Mouse (Mus musculus): ENCODE measurements around the gene Nob1.

Nob1 gene

DNA sequence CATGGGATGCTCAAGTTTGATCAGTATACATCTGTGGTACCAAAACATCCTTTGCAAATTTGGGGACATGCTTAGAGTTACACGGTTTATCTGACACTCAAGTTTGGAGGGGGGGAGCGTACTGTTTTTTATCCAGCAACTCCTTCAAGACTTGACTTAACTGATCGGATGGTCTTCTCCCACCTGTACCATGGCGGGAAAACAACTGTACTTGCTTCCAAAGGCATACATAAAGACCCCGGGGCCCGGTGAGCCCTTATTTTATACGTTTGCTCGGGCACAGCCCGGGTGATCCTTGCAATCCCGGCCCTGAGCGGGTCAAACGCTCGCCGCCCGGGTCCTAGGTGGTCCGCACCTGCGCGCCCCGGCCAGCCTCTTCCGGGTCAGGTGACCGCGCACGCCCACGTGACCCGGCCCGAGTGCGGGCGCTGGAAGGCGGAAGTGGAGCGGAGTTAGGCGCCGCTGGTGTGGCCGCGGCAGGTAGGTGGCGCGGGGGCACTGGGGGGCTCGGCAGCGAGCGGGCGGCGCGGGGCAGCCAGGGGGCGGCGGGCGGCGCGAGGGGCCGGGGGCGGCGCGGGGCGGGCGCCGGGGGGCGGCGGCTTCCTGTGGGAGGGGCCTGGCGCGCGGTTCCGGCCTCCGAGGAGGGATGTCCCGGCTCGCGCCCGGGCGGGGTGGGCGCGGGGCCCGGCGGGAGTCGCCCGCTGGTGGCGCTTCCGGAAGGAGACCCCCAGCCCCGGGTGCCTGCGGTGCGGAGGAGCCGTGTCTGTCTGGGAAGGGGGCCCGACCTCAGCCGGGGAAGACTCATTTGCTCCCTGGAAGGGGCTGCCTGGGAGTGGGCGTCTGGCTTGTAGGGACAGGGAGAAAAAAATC, 11.3 kb upstream of the Nob1 start, which contains the start of gene Wwp2:
TSS of gene Wwp2 (plus strand) at position 404 of the 870 bp plus-strand sequence.
- peak; percentile 53 for DNase-seq (ENCODE audit: low read depth, low spot score)

DNA sequence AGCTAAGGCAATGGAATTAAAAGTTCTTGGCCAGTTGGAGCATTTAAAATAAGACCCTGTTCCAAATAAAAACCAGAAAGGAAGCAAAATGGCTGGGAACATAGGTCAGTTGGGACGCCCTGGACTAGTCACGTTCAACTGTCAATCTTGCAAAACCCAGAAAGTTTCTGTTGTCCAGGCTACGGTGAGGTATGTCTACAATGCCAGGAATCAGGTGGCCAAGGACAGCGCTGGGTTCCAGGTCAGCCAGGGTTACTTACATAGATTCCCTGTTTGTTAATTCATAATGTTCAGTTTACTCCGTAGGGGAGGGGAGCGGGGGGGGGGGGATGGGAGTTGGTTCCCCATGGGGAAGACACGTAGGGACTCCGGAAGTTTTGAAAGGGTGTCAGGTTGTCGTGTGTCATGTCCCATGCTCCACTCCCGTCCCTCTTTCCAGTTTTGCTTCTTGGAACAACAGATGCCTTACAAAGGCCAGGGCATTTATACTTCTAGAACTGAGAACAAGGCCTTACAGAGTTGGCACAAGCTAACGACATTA, 10.6 kb upstream of the Nob1 start:
- DNase-seq (ENCODE audit: low read depth, low spot score), result no peak

DNA sequence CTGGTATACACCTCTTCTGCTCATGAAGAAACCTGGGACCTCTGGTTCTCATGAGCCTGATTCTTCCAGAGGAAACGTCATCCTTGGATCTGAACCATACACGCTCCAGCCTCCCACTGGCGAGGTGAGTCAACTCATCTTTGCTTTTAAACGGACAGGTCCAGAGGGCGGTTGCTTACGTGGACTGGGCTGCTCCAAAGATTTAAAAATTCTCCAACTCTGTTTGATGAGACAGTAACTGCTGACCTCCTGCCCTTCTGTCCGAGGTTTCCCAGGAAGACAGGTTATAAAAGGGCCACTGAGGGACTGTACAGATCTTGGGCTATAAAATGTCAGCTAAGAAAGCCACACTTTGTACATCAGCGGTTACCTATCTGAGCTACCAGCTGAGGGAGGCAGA, 6.0 kb upstream of the Nob1 start:
- no peak for DNase-seq (ENCODE audit: low read depth, low spot score)

DNA sequence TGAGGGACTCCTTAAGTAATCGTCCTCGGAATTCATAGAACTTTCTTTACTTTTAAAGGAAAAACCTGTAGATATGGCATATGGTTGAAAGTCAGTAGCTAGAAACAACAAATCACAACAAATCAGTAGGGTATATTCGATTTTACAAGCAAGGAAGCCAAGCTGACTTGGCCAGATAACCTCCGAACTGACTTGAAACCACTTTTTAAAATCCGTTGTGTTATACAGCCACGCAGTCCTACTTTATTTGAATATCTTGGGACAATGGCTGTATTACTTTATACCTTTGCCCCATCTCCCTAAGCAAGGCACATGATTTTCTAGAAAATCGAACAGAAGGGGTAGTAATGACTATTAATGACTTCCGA, 363 bp upstream of the Nob1 start:
- no peak for DNase-seq (ENCODE audit: low read depth, low spot score)

DNA sequence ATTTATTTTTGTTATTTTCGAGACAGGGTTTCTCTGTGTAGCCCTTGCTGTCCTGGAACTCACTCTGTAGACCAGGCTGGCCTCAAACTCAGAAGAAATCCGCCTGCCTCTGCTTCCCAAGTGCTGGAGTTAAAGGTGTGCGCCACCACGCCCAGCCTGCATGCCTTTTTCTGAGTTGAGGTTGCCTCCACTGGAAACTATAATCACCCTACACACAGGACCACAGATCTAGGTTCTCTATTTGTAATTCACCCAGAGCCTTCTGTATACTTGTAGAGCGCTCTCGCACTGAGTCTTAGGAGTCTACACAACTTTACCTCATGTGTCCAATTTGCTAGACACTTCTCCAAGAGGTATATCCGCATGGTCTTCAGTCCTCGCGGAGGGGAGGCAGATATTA, 675 bp downstream of the Nob1 start:
- DNase-seq (ENCODE audit: low read depth, low spot score), result no peak

DNA sequence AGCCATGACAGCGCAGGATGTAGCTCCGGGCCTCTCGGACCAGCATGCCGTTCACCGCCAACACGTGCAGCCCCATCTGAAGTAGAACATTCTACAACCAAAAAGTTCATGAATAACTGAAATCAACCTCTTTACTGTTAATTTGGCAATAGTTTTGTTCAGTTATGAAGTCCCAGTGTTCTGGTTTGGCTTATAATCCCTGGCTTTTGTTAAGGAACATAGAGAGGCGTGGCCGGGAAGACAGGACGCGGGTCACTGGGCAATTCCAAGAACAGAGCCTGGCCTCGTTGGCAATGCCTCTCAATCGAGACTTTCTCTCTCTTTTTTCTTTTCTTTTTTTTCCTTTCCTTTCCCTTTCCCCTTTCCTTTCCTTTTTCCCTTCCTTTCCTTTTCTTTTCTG, 7.8 kb downstream of the Nob1 start:
- no peak for DNase-seq (ENCODE audit: low read depth, low spot score)

DNA sequence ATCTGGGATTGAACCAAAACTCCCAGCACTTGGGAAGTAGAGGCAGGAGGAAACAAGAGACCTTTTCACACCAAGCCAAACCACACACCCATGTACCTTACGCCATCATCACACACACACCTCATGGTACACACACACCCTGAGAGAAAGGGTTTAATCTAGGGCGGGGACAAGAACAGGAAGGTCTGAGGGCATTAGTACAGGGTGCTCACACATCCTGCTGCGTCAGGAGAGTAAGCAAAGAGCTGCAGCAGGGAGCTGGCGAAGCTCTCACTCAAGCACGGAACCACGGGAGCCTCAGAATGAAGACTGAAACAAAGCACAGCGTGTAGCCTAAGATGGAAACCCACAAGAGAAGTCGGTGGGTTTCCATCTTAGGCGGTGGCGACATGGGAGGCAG, 11.0 kb downstream of the Nob1 start:
- DNase-seq (ENCODE audit: low read depth, low spot score), result no peak

DNA sequence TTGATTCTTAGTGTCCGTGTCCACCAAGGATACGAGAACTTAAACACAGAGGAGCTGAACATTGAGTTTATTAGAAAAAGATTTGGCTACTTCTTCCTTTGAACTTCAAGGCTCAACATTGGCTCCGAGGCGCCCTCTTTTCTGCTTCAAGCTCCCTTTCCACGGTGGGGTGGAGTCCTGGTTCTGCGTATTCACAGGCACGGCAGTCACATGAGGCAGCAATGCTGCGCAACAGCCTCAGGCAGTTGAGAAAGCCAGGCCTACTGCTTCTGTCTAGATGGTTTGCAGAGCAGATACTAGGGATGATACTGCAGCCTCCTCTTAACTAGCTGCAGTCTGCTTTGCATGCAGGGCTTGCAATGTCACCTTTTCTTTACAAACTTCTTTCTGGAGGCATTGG, 12.3 kb downstream of the Nob1 start:
- no peak for DNase-seq (ENCODE audit: low read depth, low spot score)

DNA sequence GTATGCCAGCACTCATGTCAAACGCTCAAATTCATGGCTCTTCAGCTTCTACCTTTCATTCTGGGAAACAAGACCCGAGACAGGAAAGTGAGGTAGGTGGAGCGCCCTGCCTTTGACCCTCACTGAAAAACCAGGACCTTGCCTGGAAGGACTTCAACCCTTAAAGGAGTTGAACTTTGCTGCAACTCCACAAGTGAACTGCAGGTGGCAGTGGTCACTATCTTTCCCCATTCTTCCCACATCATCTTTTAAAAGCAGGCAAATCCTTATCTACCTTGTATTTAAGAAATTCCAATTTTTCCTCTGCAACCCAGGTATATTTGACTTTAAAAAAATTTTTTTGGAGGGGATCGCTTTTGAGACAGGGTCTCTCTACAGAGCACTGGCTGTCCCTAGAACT, 13.5 kb downstream of the Nob1 start:
- peak; percentile 27 for DNase-seq (ENCODE audit: low read depth, low spot score)

DNA sequence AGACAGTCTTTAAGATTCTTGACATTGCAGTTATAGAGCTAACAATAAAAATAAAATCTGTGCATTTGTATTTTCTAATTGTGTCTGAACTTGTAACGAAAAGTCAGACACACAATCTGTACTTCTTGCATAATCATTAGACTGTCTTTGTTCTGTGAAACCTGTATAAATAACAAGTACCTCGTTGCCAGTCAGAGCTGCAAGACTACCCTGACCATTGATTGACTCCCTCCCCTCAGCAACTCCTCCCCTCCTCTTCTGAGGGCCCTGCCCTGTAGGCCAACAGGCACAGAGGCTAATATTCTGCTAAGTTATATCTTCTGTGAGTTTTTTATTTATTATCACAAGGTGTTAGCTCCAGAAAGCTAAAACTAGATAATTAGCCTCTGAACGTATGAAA, 18.9 kb downstream of the Nob1 start:
- no peak for DNase-seq (ENCODE audit: low read depth, low spot score)

DNA sequence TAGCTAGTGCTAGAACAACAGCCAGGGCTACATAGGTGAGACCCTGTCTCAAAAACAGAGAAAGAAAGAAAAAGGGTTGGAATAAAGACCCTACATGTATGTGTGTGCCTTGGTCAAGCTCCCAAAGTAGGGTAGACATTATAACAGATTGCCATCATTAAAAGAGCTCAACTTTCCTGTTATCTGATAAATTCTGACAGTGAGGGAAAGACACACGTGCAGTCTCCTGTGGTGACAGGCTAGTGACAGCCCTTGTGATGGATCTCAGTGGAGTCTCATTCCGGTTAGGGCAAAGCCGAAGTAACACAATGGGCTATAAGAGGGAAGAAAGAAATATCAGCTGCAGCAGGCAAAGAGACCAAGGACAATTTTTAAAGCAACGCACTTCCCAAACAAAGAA, 20.8 kb downstream of the Nob1 start:
- DNase-seq (ENCODE audit: low read depth, low spot score), result no peak

DNA sequence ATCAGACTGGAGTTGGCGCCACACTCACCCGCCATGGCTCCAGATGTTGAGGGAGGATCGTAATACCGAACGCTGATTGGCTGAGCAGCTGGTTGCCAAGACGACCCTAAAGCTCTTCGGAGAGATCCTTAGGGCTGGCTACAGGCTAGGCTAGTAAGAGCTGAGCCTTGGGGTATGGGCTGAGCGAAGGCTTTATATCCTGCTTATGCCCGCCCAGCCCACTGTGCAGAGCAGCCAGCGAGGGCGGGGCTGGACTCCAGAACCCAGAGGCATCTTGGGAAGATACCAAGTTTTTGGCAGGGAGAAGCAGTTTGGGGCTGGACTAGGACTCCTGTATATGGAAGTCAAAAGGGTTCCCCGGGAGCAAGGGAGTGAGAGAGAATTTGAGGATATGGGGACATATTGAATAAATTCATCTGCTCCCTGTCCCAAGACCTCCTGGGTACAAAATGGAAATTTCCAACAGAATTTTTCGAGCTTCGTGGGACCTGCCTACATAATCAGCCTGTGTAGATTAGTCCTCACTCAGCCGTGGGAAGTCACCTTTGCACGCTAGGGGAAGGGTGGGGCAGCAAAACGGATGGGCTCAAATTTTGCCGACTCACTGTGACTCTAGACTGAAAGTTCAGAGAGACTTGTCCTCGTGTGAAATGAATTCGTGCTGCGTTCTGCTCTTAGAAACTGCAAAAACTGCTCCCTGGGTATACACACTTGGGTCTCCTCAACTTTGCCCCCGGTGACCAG, 21.6 kb downstream of the Nob1 start, which contains the start of gene Nqo1:
TSS of gene Nqo1 (minus strand) at position 169 of the 744 bp plus-strand sequence.
- DNase-seq (ENCODE audit: low read depth, low spot score), result peak; percentile 36

DNA sequence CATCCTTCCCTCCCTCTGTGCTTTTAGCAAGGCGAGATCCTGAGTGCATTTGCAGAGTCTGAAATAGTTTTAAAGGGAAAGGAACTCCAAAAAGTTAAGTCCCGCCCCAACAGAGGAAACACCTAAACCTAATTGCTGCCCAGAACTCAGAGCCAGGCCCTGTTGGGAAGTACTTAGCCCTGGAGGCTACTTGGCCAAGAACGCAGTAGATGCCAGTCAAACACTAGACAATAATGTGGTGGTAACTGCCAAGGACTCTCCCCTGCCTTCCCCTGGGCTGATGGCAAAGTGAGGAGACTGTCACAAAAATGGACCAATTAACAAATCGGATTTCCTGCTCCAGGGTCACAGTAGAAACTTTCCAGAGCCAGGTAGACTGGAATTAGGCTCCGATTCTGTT, 23.0 kb downstream of the Nob1 start:
- no peak for DNase-seq (ENCODE audit: low read depth, low spot score)

DNA sequence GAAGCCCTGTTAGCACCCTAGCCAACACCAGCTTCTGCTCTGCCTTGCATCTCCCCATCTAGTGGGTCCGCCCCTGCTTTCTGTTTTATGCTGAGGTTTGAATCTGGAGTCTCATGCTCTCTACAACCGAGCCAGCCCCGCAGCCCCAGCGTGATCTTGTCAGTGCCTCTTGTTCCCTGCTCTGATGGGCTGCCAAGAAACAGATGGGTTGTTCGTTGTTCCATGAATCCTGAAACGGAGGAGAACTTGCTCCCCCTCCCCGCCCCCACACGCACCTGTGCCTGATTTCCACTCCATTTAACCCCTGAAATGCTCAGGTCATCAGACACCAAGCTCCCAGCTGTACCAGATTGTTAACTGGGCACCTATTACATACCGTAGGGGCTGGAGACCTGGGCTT, 25.4 kb downstream of the Nob1 start:
- DNase-seq (ENCODE audit: low read depth, low spot score), result no peak

DNA sequence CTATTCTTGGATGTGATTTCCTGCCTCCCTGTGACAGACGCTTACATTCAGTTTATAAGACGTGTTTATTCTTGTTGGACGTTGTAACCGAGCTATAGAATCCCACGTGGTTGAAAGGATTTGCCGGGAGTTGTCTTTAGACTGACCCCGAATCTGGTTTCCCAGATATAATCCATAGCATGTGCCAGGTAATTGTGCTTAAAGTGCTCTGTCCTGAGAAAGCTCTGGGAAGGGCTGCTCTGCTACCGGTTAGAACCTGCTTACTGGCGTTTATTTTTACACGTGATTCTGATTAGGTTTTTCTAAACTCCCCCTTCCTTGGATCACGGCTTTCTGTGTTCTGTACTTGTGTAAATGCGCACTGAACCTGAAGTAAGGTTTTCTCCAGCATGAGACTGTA, 27.2 kb downstream of the Nob1 start:
- no peak for DNase-seq (ENCODE audit: low read depth, low spot score)

DNA sequence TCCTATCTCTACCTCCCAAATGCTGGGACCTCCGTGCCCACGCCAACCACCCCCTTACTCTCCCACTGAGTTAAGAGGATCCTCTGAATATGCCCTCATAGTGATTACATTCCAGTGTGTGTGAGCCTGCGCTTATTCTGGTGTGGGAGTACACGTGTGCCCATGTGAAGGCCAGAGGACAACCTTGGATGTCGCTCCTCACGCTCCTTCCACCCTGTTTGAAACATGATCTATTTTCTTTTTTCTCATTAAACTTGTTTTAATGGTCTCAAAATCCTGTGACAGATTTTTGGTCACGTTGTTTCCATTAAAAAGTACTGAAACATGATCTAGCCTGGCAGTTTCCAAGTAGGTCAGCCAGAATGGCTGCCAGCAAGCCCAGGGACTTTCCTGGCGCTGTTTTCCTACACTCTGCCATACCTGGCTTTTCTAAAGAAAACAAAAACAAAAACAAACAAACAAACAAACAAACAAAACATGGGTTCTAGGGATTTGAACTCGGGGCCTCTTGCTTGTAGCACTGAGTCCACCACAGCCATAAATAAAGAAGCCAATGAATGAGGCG, 28.7 kb downstream of the Nob1 start:
- DNase-seq (ENCODE audit: low read depth, low spot score), result no peak

DNA sequence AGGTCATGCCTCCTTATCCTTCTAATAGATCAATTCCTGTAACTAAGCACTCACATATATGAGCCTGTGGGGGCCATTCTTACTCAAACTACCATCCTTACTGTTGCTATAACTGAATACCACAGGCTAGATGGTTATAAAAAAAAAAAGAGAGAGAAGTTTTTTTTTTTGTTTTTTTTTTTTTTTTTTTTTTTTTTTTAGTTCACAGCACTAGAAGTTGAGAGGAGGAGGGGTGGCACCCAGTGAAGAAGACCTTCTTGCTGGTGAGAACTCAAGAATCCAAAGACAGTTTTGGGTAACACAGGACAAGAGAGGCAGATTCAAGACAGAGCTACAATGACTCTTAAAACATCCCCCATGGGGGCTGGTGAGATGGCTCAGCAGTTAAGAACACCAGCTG, 29.5 kb downstream of the Nob1 start:
- DNase-seq (ENCODE audit: low read depth, low spot score), result no peak

DNA sequence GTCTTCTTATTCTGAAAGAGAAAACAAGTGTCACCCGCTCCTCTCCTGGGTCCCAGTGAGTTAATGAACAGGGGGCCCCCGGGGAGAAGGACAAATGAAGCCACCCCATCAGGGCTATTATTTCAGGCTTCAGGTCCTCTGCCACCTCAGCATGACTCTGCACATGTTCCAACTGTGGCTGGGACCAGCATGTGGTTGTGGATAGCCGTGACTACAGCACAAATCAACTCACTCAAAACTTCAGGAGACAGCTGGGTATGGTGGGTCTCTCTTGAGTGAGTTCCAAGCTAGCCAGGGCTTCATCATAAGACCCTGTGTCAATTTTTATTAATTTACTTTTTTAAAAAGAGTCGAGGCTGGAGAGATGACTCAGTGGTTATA, 33.7 kb downstream of the Nob1 start:
- no peak for DNase-seq (ENCODE audit: low read depth, low spot score)

DNA sequence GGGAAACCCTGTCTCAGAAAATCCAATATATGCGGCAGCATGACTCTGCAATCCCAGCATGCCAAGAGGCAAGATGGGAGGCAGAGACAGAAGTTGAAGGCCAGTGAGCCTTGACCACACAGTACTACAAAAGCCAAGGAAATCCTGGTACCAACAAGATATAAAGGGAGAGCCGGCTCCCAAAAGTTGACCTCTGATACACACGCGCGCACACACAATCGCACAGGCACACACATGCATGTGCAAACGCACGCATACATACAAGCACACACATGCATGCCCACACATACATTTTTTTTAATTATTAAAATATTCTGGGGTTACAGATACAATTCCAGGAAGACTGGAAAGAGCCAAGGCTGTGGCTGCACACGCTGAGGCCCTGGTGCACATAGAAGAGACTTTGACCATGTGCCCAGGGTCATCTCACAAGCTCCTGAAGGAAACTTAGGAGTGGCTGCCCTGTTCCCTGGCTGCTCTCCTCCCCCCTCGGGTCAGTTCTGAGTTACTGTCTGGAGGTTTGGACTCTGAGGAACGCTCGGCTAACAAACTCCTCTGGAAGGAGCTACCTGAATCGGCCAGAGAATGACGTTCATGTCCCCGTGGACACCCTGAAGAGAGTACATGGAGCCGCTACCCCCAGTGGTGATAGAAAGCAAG, 34.2 kb downstream of the Nob1 start:
- no peak for DNase-seq (ENCODE audit: low read depth, low spot score)

DNA sequence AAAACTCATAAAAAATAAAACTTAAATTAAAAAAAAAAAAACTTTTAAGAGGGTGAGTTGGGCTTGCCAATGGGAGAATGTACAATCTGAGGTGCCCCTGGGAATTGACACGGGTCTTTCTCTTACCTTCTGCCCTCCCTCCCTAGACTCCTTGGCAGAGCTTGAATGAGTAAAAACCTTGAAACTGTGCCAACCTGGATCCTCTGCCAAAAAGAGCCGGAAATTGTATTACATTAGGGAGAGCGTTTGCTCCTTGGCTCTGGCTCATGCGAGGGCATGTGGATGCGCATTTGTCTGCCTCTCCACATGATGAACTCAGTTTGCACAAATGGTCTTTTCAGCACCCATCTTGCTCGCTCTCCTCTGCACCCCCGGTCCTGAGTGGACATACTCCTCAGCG, 35.3 kb downstream of the Nob1 start:
- peak; percentile 31 for DNase-seq (ENCODE audit: low read depth, low spot score)

DNA sequence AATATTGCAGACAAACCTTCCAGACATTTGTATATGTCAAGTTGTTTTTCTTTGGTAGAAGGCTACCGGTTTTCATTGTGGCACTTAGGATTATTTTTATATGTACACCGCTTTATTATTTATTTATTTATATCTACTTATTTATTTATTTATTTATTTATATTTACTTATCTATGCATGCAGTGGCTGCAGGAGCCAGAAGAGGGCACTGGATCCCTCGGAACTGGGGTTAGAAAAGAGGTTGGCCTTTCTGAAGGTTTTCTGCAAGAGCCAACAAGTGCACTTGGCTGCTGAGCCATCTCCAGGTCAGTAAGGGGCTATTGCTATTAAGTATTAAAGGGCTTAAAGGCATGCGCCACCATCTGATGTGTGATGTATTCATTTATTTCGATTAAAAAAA, 37.0 kb downstream of the Nob1 start:
- no peak for DNase-seq (ENCODE audit: low read depth, low spot score)

DNA sequence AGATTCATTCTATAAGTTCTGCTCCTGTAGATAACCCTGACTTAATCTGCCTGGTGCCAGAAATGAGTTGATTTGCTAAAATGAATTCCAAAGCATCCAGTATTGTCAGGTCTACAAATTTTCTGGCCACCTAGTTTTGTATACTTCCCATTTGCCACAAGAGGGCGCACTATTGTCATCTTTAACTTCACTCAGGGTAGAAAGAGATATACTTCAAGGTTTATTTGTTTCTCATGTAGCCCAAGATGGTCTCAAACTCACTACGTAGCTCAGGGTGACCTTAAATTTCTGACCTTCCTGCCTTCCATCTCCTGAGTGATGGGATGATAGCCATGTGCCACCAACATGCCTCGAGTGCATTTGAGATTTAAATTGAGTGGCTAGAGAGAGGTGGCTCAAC, 38.2 kb downstream of the Nob1 start:
- peak; percentile 36 for DNase-seq (ENCODE audit: low read depth, low spot score)

Data from retina, postnatal 7 days (tissue).